ENCODE assay signal across 21 mouse cellular contexts in genomic region chr12:99113781-99114180, GRCm38 (mm10).
"Had no signal": no experiment of that assay in that cellular context is flagged by ENCODE, and none has a peak within 500 bp of the region (broad histone marks: within the 10 kb centered on the region; RNA-seq: fewer than 3 reads in every experiment).

No protein-coding gene starts in this region.

- H3K4me3 ChIP-seq: heart, adult 2 months; heart, embryonic 13.5 days; heart, embryonic 15.5 days; hindbrain, embryonic 10.5 days; hindbrain, embryonic 12.5 days; intestine, embryonic 15.5 days; layer of hippocampus, adult 2 months; limb, embryonic 13.5 days; limb, embryonic 15.5 days; liver, embryonic 12.5 days had no signal

- H3K4me1 ChIP-seq: hindbrain, embryonic 12.5 days; intestine, embryonic 15.5 days; limb, embryonic 13.5 days; liver, embryonic 12.5 days had no signal

- DNase-seq: gastrocnemius, postnatal 25 days; heart, adult 2 months; heart, postnatal 4 days; kidney, adult 18-20 months; kidney, adult 8-10 months; kidney, postnatal 10 days; kidney, postnatal 25 days; kidney, postnatal 4 days; layer of hippocampus, postnatal 36 days; left cerebral cortex, postnatal 4 days had no signal

- H3K27ac ChIP-seq: heart, adult 2 months; heart, embryonic 13.5 days; heart, embryonic 15.5 days; hindbrain, embryonic 10.5 days; hindbrain, embryonic 12.5 days; hindbrain, embryonic 14.5 days; intestine, embryonic 15.5 days; layer of hippocampus, adult 2 months; limb, embryonic 13.5 days; limb, embryonic 15.5 days; liver, embryonic 12.5 days; liver, embryonic 14.5 days had no signal
